Mouse (Mus musculus): ENCODE results near the gene Gm20388.

- TF ChIP-seq POLR2A (IDR thresholded peaks at IDR 0.05; ENCODE audit: low read depth, low read length) (no peak), CTCF (conservative IDR thresholded peaks at IDR 0.05; ENCODE audit: insufficient read depth, insufficient read length, low read depth, low read length) (no peak)
These were observed 228.3 kb downstream of the Gm20388 start for GRCm38 (mm10) chr8:120138958-120139357.

All from kidney, adult 2 months (tissue).